Mouse (Mus musculus) heart, embryonic 12.5 days (tissue): ENCODE results near the gene Phka2. TPM values are rescaled to one million over a fixed set of nuclear protein-coding genes. Genes with fewer than 3 reads are reported as not detected.
A peak's percentile ranks its signal among the peaks of the same experiment; 100 is the strongest.

Source experiments
- ATAC-seq: fragments of 200-750 bp; cut with Nextera tagmentation; 2 replicates; pipeline ENCODE4 v1.8.0; 2017; ENCODE audit warnings: moderate TSS enrichment, moderate library complexity; ENCODE audit not compliant: insufficient number of reproducible peaks, low FRiP score
- H3K27ac ChIP-seq: fragments of 300-500 bp; sonication (generic); 2 replicates; pipeline ENCODE4 v1.5.1; 2016; ENCODE audit warnings: mild to moderate bottlenecking, moderate library complexity; ENCODE audit not compliant: poor library complexity, severe bottlenecking
- H3K27me3 ChIP-seq: fragments of 300-500 bp; sonication (generic); replicated peaks from 2 replicates; pipeline ENCODE4 v1.6.1; 2016; ENCODE audit warnings: mild to moderate bottlenecking, moderate library complexity
- H3K36me3 ChIP-seq: fragments of 300-500 bp; sonication (generic); 2 replicates; pipeline ENCODE4 v1.6.1; 2016; ENCODE audit warnings: mild to moderate bottlenecking, moderate library complexity
- H3K4me1 ChIP-seq: fragments of 300-500 bp; sonication (generic); replicated peaks from 2 replicates; pipeline ENCODE4 v1.6.1; 2016; ENCODE audit warnings: mild to moderate bottlenecking
- H3K4me2 ChIP-seq: fragments of 300-500 bp; sonication (generic); 2 replicates; pipeline ENCODE4 v1.6.1; 2016; ENCODE audit warnings: mild to moderate bottlenecking, moderate library complexity
- H3K4me3 ChIP-seq: fragments of 300-500 bp; sonication (generic); 2 replicates; pipeline ENCODE4 v1.5.1; 2016; ENCODE audit warnings: mild to moderate bottlenecking
- H3K9ac ChIP-seq: fragments of 300-500 bp; sonication (generic); 2 replicates; pipeline ENCODE4 v1.6.1; 2016; ENCODE audit warnings: mild to moderate bottlenecking, moderate library complexity
- H3K9me3 ChIP-seq: fragments of 300-500 bp; sonication (generic); replicated peaks from 2 replicates; pipeline ENCODE4 v1.6.1; 2016; ENCODE audit warnings: mild to moderate bottlenecking, moderate library complexity
- WGBS: fragments of 180-500 bp; shearing (Covaris S2); methylation state at CpG from one replicate; pipeline ENCODE4 v1.1.7; 2016; 5-methylcytosine and 5-hydroxymethylcytosine counted together
- polyA plus RNA-seq: library from polyadenylated mRNA; unstranded; fragments of >200 nt; fragmentation: Nextera tagmentation; extraction: Ambion mirVana; gene quantifications from 2 replicates; pipeline ENCODE4 v1.2.1, GENCODE M21; 2016

The Phka2 gene
- 26.2 and 26.9 TPM in 2 replicates for polyA plus RNA-seq

DNA sequence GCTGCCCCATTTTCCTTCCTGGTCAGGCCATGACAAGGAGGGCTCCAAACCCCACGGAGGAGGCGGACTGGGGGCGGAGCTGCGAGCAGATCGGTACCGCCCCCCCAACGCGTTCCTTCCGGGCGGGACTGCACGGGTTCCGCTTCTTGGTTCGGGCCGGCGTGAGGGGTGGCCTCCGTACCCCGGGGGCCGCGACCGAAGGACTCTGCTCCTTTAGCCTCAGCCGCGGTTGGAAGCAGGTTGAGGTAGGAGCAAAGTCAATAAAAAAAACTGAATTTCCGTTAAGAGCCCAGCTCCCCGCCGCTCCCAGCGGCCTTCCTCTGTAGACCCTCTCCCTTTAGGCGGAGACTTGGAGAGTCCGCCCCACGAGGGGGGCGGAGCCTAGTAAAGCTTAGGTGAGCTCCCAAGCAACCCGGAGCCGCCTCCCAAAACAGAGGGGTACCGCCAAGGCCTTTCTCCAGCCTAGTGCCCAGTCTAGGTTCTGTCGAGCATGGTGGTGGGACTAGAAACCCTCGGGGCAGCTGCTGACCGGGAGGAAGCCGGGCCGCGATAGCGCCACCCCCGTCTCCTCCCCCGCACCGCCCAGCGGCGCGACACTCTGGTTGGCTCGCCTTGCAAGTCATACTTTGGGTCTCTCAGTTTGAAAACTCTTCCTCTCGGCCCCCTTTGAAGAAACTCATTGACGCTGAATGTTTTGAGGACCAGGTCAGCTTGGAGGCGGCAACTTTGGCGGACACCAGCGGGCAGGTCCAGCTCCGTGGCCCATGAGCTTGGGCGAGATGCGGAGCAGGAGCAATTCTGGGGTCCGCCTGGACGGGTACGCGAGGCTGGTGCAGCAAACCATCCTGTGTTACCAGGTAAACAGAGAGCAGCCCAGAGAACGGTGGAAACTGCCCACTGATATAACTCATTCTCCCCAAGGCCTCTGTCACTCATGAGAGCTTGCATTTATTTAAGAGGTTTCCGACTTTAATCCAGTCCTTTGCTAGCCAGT is at the start of gene Phka2:
Gene Phka2 (plus strand): TSS at position 119 of the 994 bp plus-strand sequence.
- peak within 1 kb of the TSS; percentile 67 for H3K9ac ChIP-seq
- peak within 1 kb of the TSS; percentile 74 for H3K4me2 ChIP-seq
- peaks cover 6% of the 10 kb centered on the region; the same call in 1 of the 2 replicates for H3K27me3 ChIP-seq
- H3K27ac ChIP-seq = peak within 1 kb of the TSS; percentile 94
- H3K36me3 ChIP-seq = no peaks in the 10 kb centered on the region
- 12% methylated on average over 59 of the region's 61 CpGs for WGBS
- ATAC-seq = peak; percentile 96
- peak within 1 kb of the TSS; percentile 71 for H3K4me3 ChIP-seq
- H3K9me3 ChIP-seq = no peaks in the 10 kb centered on the region
- 0 out of 2 replicates have a peak, but pooled peaks cover 3% of the 10 kb centered on the region for H3K4me1 ChIP-seq

DNA sequence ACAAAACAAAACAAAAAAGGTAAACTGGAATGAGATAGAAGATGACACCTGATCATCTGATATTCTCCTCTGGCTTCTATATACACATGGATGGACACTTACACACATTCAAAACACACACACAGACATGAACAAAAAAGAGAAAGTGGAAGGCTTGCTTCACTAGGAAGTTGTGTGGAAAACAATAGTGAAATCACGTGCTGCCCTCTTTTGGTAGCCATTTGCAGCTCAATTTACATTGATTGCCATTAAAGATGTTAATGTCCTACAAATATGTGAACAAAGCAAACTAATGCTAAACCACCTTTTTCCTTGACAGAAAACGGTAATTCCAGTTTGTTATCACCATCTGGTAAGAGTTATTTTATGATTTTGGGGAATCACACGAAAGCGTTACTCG is 46.3 kb upstream of the Phka2 start:
- 66% methylated on average over 5 of the region's 5 CpGs for WGBS
- no peaks in the 10 kb centered on the region for H3K27me3 ChIP-seq
- ATAC-seq = no peak
- H3K4me1 ChIP-seq = no peaks in the 10 kb centered on the region
- no peak overlapping the region for H3K27ac ChIP-seq
- no peak overlapping the region for H3K4me3 ChIP-seq
- no peak overlapping the region for H3K4me2 ChIP-seq
- no peak overlapping the region for H3K9ac ChIP-seq
- H3K36me3 ChIP-seq = no peaks in the 10 kb centered on the region
- H3K9me3 ChIP-seq = no peaks in the 10 kb centered on the region

DNA sequence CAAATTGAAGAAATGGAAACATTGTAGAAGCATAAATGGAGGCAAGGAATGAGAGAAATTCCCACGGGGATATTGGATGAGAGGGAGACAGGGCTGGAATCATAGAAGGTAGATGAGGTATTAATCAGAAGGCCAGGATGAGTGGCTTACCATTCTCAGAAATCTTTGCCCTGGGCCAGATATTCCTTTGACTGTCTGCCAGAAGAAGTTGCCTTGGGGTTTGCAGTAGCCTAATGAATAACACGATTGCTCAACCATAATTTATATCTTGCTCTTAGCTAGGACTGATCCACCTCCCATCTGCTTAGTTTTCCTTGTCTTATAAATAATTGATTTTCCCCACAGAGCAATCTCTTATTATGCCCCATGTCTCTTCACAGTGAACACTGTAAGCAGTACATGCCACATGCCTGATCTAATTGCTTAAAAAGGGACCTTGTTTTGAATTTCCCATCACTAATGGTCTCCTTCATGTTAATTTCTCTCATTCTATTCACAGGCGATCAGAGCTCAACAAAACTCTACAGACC is 30.6 kb upstream of the Phka2 start:
- Histone ChIP-seq H3K9me3 (no peaks in the 10 kb centered on the region), H3K36me3 (no peaks in the 10 kb centered on the region), H3K27me3 (peaks cover 4% of the 10 kb centered on the region; the same call in 1 of the 2 replicates), H3K9ac (no peak overlapping the region), H3K4me3 (no peak overlapping the region), H3K27ac (no peak overlapping the region), H3K4me1 (no peaks in the 10 kb centered on the region), H3K4me2 (no peak overlapping the region)
- ATAC-seq = no peak
- 69% methylated on average over 3 of the region's 3 CpGs for WGBS

DNA sequence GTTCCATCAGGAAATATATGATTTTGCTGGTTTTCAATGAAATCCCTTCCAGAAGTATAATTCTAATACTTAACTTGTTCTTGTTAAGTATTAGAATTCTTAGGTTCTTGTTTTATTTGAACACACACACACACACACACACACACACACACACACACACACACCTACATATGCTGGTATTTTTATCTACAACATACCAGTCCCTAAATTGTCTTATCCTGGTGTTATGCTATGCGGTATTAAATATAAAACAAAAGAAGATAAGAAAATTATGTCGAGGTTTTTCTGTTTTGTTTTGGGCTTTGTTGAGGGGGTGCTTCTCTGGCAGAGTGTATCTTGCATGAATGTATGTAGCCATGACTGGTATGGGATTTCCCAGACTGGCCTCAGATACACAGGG is 12.2 kb upstream of the Phka2 start:
- Histone ChIP-seq H3K9me3 (no peaks in the 10 kb centered on the region), H3K9ac (no peak overlapping the region), H3K36me3 (no peaks in the 10 kb centered on the region), H3K4me1 (no peaks in the 10 kb centered on the region), H3K27me3 (no peaks in the 10 kb centered on the region), H3K4me2 (no peak overlapping the region), H3K27ac (no peak overlapping the region), H3K4me3 (no peak overlapping the region)
- no peak for ATAC-seq
- 64% methylated on average over 2 of the region's 2 CpGs for WGBS

DNA sequence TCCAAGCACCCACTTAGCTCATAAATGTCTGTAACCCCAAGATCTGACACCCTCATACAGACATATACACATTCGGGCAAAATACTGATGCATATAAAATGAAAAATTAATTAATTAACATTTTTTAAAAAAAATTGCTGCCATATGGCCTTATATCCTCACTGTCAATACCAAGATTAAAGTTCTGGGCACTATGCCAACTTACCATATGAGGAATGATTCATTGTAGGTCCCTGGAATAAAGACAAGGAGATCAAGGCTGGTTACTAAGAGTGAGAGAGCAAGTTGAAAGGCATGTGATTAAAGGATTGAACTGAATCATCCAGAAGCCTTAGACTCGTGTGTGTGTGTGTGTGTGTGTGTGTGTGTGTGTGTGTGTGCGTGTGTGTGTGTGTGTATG is 7.6 kb upstream of the Phka2 start:
- Histone ChIP-seq H3K9ac (no peak overlapping the region), H3K4me3 (no peak overlapping the region), H3K4me1 (no peaks in the 10 kb centered on the region), H3K4me2 (no peak overlapping the region), H3K36me3 (no peaks in the 10 kb centered on the region), H3K9me3 (no peaks in the 10 kb centered on the region), H3K27ac (no peak overlapping the region), H3K27me3 (no peaks in the 10 kb centered on the region)
- ATAC-seq = no peak
- 53% methylated on average over 3 of the region's 3 CpGs for WGBS

DNA sequence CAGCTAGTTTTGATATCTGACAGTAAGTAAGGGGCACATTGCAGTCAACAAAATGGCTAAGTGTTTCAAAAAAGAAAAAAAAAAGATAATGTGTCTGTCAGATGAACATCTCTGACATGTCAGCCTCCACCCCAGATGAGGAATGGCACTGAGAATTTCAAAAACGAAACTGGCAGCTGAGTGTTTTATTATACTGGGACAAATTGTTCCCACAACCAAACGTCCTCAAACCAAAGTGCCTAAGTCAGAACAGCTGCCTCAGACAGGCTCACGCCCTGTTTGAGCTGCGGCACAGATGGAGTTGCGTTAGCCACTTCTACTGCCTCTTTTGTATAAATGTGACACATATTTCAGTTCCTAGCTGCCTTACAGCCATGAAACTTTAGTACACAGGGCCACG is 7.0 kb upstream of the Phka2 start:
- Histone ChIP-seq H3K4me3 (no peak overlapping the region), H3K9me3 (no peaks in the 10 kb centered on the region), H3K9ac (no peak overlapping the region), H3K27me3 (no peaks in the 10 kb centered on the region), H3K4me1 (no peaks in the 10 kb centered on the region), H3K27ac (no peak overlapping the region), H3K36me3 (no peaks in the 10 kb centered on the region), H3K4me2 (no peak overlapping the region)
- ATAC-seq = no peak
- WGBS = 72% methylated on average over 6 of the region's 6 CpGs

DNA sequence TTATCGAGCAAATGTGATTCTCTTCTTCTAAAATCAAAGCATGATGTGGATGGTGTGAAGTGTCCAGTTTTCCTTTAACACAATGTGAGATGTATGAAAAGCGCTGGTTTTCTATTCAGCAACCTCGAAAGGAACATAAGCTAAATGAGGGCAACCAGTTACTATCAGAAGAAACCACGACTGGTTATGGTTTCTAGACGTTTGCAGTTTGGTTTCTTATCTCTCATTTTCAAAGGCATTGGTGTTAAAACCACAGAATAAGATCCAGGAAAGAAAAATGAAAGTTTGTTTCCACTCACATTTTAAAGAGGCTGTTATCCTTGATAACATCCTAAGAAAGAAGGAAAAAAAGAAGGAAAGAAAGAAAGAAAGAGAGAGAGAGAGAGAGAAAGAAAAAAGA is 5.5 kb upstream of the Phka2 start:
- no peaks in the 10 kb centered on the region for H3K4me1 ChIP-seq
- no peak overlapping the region for H3K9ac ChIP-seq
- H3K9me3 ChIP-seq = no peaks in the 10 kb centered on the region
- WGBS = 59% methylated on average over 5 of the region's 5 CpGs
- H3K27me3 ChIP-seq = no peaks in the 10 kb centered on the region
- H3K4me3 ChIP-seq = no peak overlapping the region
- ATAC-seq = no peak
- no peak overlapping the region for H3K27ac ChIP-seq
- H3K36me3 ChIP-seq = no peaks in the 10 kb centered on the region
- no peak overlapping the region for H3K4me2 ChIP-seq

DNA sequence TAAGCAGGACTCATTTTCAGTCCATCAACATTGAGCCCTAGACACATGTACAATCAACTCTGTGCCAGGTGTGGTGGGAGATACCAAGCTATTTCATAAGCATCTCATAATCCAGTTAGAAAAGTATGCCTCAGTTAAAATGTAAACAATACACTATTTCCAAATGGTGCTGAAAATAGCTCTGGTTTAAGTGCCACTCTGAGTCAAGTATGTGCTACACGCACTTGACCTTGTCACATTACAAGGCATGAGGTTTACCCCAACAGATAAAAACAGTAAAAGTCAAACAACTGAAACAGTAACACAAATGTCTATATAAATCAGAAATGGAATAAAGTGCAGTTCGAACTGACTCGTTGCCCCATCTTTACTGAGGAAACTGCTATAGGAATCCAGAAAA is 871 bp upstream of the Phka2 start:
- Histone ChIP-seq H3K27me3 (peaks cover 6% of the 10 kb centered on the region; the same call in 1 of the 2 replicates), H3K4me2 (no peak overlapping the region), H3K9ac (no peak overlapping the region), H3K36me3 (no peaks in the 10 kb centered on the region), H3K9me3 (no peaks in the 10 kb centered on the region), H3K4me1 (0 out of 2 replicates have a peak, but pooled peaks cover 3% of the 10 kb centered on the region), H3K4me3 (no peak overlapping the region), H3K27ac (peak overlapping the region; percentile 94; the same call in 1 of the 2 replicates)
- 68% methylated on average over 3 of the region's 3 CpGs for WGBS
- ATAC-seq = no peak

DNA sequence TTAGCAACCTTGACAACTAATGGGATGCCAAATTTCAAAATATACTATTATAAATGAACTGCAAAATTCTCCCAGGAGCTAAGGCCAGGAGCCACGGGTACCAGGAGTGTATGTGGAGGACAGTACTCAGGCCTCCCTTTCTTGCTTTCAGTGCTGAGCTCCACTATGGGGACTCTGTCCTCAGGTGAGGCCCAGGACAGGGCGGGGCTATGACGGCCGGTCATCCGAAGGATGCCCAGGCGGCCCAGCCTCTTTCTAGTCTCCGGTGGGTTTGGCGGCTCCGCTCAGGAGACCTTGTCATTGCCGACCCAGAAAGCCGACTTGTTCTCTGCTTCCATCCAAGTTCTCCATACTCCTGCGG is 299 bp upstream of the Phka2 start:
- H3K4me2 ChIP-seq = peak overlapping the region; percentile 74
- peak overlapping the region; percentile 71 for H3K4me3 ChIP-seq
- peaks cover 6% of the 10 kb centered on the region; the same call in 1 of the 2 replicates for H3K27me3 ChIP-seq
- ATAC-seq = peak; percentile 76
- H3K9me3 ChIP-seq = no peaks in the 10 kb centered on the region
- H3K36me3 ChIP-seq = no peaks in the 10 kb centered on the region
- H3K9ac ChIP-seq = peak overlapping the region; percentile 67
- H3K27ac ChIP-seq = peak overlapping the region; percentile 94
- 12% methylated on average over 12 of the region's 12 CpGs for WGBS
- 0 out of 2 replicates have a peak, but pooled peaks cover 3% of the 10 kb centered on the region for H3K4me1 ChIP-seq

DNA sequence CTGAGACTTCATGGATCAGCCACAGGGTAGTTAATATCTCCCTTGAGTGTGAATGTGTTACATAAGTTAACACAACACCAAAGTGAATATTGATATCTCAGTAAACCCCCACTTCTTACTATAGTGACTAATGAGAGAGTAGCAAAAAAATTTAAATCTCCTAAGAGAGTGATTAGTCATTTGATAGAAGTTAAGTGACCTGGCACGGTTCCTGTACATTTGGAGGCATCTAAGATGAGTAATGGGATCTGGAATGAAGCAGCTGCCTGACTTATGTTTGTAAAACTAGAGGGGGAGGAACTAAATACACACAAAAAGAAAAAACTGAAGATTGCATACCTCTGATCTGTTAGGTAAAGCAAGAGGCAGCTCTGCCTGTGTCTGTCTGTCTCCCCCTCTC is 7.1 kb downstream of the Phka2 start:
- Histone ChIP-seq H3K27ac (no peak overlapping the region), H3K4me1 (0 out of 2 replicates have a peak, but pooled peaks cover 3% of the 10 kb centered on the region), H3K4me2 (no peak overlapping the region), H3K36me3 (no peaks in the 10 kb centered on the region), H3K27me3 (no peaks in the 10 kb centered on the region), H3K9me3 (no peaks in the 10 kb centered on the region), H3K9ac (no peak overlapping the region), H3K4me3 (no peak overlapping the region)
- WGBS = 69% methylated on average over 1 of the region's 1 CpGs
- no peak for ATAC-seq

DNA sequence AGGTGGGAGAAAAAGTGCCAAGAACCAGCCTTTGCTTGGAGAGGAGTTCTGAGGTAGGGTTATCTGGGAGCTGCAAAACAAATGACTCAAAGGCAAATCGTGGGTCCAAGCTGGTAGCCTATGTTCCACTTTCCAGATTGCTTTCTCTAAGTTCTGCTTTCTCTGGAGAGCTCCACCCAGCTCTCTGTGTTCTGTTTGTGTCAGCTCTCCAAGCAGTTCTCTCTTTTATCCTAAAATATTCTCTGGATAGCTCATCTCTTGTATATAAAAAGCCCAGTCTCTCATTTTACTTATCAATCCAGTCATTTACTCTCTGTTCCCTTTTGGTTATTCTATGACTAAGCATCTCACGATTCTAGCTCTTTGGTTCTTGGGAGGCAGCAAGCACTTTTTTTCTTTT is 8.2 kb downstream of the Phka2 start:
- Histone ChIP-seq H3K27ac (no peak overlapping the region), H3K9ac (no peak overlapping the region), H3K4me1 (no peaks in the 10 kb centered on the region), H3K36me3 (no peaks in the 10 kb centered on the region), H3K4me2 (no peak overlapping the region), H3K4me3 (no peak overlapping the region), H3K9me3 (no peaks in the 10 kb centered on the region), H3K27me3 (no peaks in the 10 kb centered on the region)
- ATAC-seq = no peak
- WGBS = 57% methylated on average over 2 of the region's 2 CpGs
